ENCODE assay signal across 15 mouse cellular contexts in the genomic region with DNA sequence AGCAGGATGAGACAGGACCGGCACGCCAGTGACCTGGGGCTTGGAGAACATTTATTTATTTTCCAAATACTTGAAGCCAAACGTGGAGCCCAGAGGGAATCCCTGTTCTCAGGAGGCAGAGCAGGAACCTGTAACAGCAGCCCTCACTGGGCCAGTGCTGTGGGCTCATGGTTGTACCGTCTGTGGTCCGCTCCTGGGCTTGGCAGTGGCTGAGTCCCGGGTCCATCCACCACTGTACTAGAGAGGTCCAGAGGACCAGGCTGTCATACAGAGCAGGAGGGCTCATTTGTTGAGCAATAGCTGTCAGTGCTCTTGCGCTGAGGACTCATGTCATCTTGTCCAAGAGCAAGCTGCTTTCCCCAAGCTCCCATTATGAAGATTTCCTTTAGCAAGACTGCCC. TPM values are rescaled to one million over a fixed set of nuclear protein-coding genes. Genes with fewer than 3 reads are reported as not detected.
DNase-seq lines count a peak whose midpoint lies in the region; ATAC-seq and TF ChIP-seq lines count a peak whose summit lies in the region.
"Had no signal": no experiment of that assay in that cellular context is flagged by ENCODE, and none has a peak within 500 bp of the region (broad histone marks: within the 10 kb centered on the region; RNA-seq: fewer than 3 reads in every experiment).

No protein-coding gene starts in this region.

- peak overlapping the region; percentile 72 for H3K27ac ChIP-seq in heart, embryonic 10.5 days
- H3K27ac ChIP-seq in lung, embryonic 14.5 days (ENCODE audit: low read depth): no peak overlapping the region
- peak overlapping the region; percentile 83 for H3K27ac ChIP-seq in embryonic facial prominence, embryonic 15.5 days (replicated peaks)
- H3K27ac ChIP-seq: liver, embryonic 13.5 days had no signal

- no peak overlapping the region for H3K4me3 ChIP-seq in heart, embryonic 10.5 days
- no peak overlapping the region for H3K4me3 ChIP-seq in lung, embryonic 14.5 days (ENCODE audit: low read depth, low read length)
- no peak overlapping the region for H3K4me3 ChIP-seq in embryonic facial prominence, embryonic 15.5 days (replicated peaks)
- H3K4me3 ChIP-seq: liver, embryonic 13.5 days had no signal

- peaks cover 50% of the 10 kb centered on the region for H3K4me1 ChIP-seq in heart, embryonic 10.5 days
- peaks cover 9% of the 10 kb centered on the region; the same call in 1 of the 2 replicates for H3K4me1 ChIP-seq in lung, embryonic 14.5 days (ENCODE audit: insufficient read depth)
- peaks cover 64% of the 10 kb centered on the region for H3K4me1 ChIP-seq in embryonic facial prominence, embryonic 15.5 days
- H3K4me1 ChIP-seq: liver, embryonic 13.5 days had no signal

- H3K27me3 ChIP-seq in heart, embryonic 10.5 days (ENCODE audit: insufficient read depth, poor library complexity, severe bottlenecking): no peaks in the 10 kb centered on the region
- H3K27me3 ChIP-seq in lung, embryonic 14.5 days (ENCODE audit: insufficient read depth, low read length): no peaks in the 10 kb centered on the region
- H3K27me3 ChIP-seq in embryonic facial prominence, embryonic 15.5 days: no peaks in the 10 kb centered on the region
- H3K27me3 ChIP-seq: liver, embryonic 13.5 days had no signal

- 72% methylated on average over 7 of the region's 7 CpGs for WGBS in heart, embryonic 10.5 days
- 51% methylated on average over 7 of the region's 7 CpGs for WGBS in lung, embryonic 14.5 days
- WGBS in embryonic facial prominence, embryonic 15.5 days: 65% methylated on average over 7 of the region's 7 CpGs

- peaks cover 28% of the 10 kb centered on the region for H3K36me3 ChIP-seq in heart, embryonic 10.5 days
- H3K36me3 ChIP-seq in lung, embryonic 14.5 days (ENCODE audit: insufficient read depth): peaks cover 3% of the 10 kb centered on the region; the same call in 1 of the 2 replicates
- H3K36me3 ChIP-seq in embryonic facial prominence, embryonic 15.5 days: peaks cover 16% of the 10 kb centered on the region
- H3K36me3 ChIP-seq: liver, embryonic 13.5 days had no signal

- H3K9ac ChIP-seq in lung, embryonic 14.5 days: no peak overlapping the region
- no peak overlapping the region for H3K9ac ChIP-seq in embryonic facial prominence, embryonic 15.5 days
- H3K9ac ChIP-seq: liver, embryonic 13.5 days had no signal

- no peak overlapping the region for H3K4me2 ChIP-seq in lung, embryonic 14.5 days
- no peak overlapping the region for H3K4me2 ChIP-seq in embryonic facial prominence, embryonic 15.5 days (replicated peaks)
- H3K4me2 ChIP-seq: liver, embryonic 13.5 days had no signal

- no peak for TF ChIP-seq CTCF in lung, embryonic 14.5 days (IDR thresholded peaks at IDR 0.05; ENCODE audit: low read depth)

- no peaks in the 10 kb centered on the region for H3K9me3 ChIP-seq in heart, embryonic 10.5 days
- H3K9me3 ChIP-seq in lung, embryonic 14.5 days (ENCODE audit: low read depth, low read length): no peaks in the 10 kb centered on the region
- H3K9me3 ChIP-seq in embryonic facial prominence, embryonic 15.5 days (replicated peaks): no peaks in the 10 kb centered on the region
- H3K9me3 ChIP-seq: liver, embryonic 13.5 days had no signal

- ATAC-seq in lung, embryonic 14.5 days (ENCODE audit: insufficient read depth): 0 out of 2 replicates have a peak, but pooled peaks have one; percentile 60
- ATAC-seq in embryonic facial prominence, embryonic 15.5 days (ENCODE audit: insufficient number of reproducible peaks, low FRiP score, low TSS enrichment, low read depth): no peak
- no peak for ATAC-seq in inflammation-experienced regulatory T-cells, adult 6 months

- no peak for DNase-seq in heart, embryonic 10.5 days (ENCODE audit: low spot score)
- DNase-seq in heart, adult 18-20 months: no peak
- no peak for DNase-seq in lung, embryonic 14.5 days
- no peak for DNase-seq in lung, postnatal 14 days
- no peak for DNase-seq in left cerebral cortex, adult 9 months (ENCODE audit: low spot score in 2 of 2)
- DNase-seq: cerebellum, adult 8-10 months; kidney, adult 9 months; liver, embryonic 13.5 days; midbrain, embryonic 14.5 days; right cerebral cortex, adult 18-20 months; thymus, adult 18-20 months had no signal

RNA-seq across cellular contexts. Expression of a gene that starts 40.3 kb away (rescaled TPM):
- 49.1 and 73.9 TPM in 2 replicates for polyA plus RNA-seq in heart, embryonic 10.5 days (2016; fragmentation: Nextera tagmentation; extraction: Ambion mirVana)
- 1 to 10 TPM in 1 of 2 experiments, under 1 TPM in 1; 0.92 to 1.5 TPM for total RNA-seq in heart, adult 18-20 months (2021)
- 15.7 and 15.9 TPM in 2 replicates for polyA plus RNA-seq in lung, embryonic 14.5 days (2014; fragmentation: Nextera tagmentation; extraction: Ambion mirVana)
- polyA plus RNA-seq in embryonic facial prominence, embryonic 15.5 days (2015; fragmentation: Nextera tagmentation; extraction: Ambion mirVana): 77.3 and 88.8 TPM in 2 replicates
- polyA plus RNA-seq in inflammation-experienced regulatory T-cells, adult 6 months (2017; shearing (Covaris generic)): not detected
- total RNA-seq: common myeloid progenitor, adult 5-6 weeks; megakaryocyte progenitor cell, adult 5-6 weeks had no signal

RNA-seq across cellular contexts. Expression of a gene that starts 45.0 kb away (rescaled TPM):
- 31.3 and 40.1 TPM in 2 replicates for polyA plus RNA-seq in heart, embryonic 10.5 days (2016; fragmentation: Nextera tagmentation; extraction: Ambion mirVana)
- 1 to 10 TPM; 6.6 to 7.4 TPM for total RNA-seq in heart, adult 18-20 months (2021)
- 32.1 and 34.5 TPM in 2 replicates for polyA plus RNA-seq in lung, embryonic 14.5 days (2014; fragmentation: Nextera tagmentation; extraction: Ambion mirVana)
- 37.8 and 37.9 TPM in 2 replicates for polyA plus RNA-seq in embryonic facial prominence, embryonic 15.5 days (2015; fragmentation: Nextera tagmentation; extraction: Ambion mirVana)
- 10 to 100 TPM; 36.4 to 43.6 (median 36.4) TPM for polyA plus RNA-seq in inflammation-experienced regulatory T-cells, adult 6 months (2017; shearing (Covaris generic))

RNA-seq across cellular contexts. Expression of a gene that starts 54.6 kb away (rescaled TPM):
- 4.2 and 6.1 TPM in 2 replicates for polyA plus RNA-seq in heart, embryonic 10.5 days (2016; fragmentation: Nextera tagmentation; extraction: Ambion mirVana)
- 1 to 10 TPM; 1.5 to 2.6 TPM for total RNA-seq in heart, adult 18-20 months (2021)
- 17.7 and 18.4 TPM in 2 replicates for polyA plus RNA-seq in lung, embryonic 14.5 days (2014; fragmentation: Nextera tagmentation; extraction: Ambion mirVana)
- 27.0 and 32.4 TPM in 2 replicates for polyA plus RNA-seq in embryonic facial prominence, embryonic 15.5 days (2015; fragmentation: Nextera tagmentation; extraction: Ambion mirVana)
- not detected for polyA plus RNA-seq in inflammation-experienced regulatory T-cells, adult 6 months (2017; shearing (Covaris generic))
- total RNA-seq: common myeloid progenitor, adult 5-6 weeks had no signal

Comparison
In these comparisons a context has a peak if more than half of its experiments do, and no peak if none do; other contexts are left out.
1. RNA of a gene that starts 40.3 kb away (polyA plus RNA-seq): 77.3 to 88.8 TPM in embryonic facial prominence, embryonic 15.5 days, 49.1 to 73.9 TPM in heart, embryonic 10.5 days and 15.7 to 15.9 TPM in lung, embryonic 14.5 days; not detected in inflammation-experienced regulatory T-cells, adult 6 months; every median in the first group is over 10 times any median in the second.